Mouse (Mus musculus) fat pad, adult 2 months (tissue): ENCODE results near the gene Anapc13.

Source experiments
- DNase-seq: peaks from one replicate; pipeline ENCODE4 v3.0.0-alpha.2; 2011; ENCODE audit warnings: low read depth, low spot score; ENCODE audit errors: extremely low read depth

The Anapc13 gene

GRCm38 (mm10) chr9:102675922-102676321 lies 49.8 kb downstream of the Anapc13 start:
- DNase-seq = no peak

GRCm38 (mm10) chr9:102681470-102681869 lies 55.4 kb downstream of the Anapc13 start:
- no peak for DNase-seq
